Comparison of ENCODE assay signal across 22 mouse cellular contexts in the genomic region with DNA sequence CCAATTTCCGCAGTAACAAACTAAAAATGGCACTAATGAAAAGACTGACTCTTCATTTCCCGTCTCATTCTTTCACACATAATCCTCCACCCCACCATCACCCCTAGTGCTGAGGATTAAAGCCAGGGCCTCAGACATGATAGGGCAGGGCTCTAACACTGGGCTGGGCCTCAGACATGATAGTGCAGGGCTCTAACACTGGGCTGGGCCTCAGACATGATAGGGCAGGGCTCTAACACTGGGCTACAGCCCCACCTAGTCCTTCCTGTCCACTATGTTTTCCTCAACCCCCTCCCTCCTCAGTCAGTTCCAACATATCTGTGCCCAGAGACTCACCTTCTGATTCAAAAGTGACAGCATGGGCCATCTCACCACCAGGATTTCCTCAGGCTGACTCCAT.
A peak's percentile ranks its signal among the peaks of the same experiment; 100 is the strongest.
DNase-seq lines count a peak whose midpoint lies in the region; ATAC-seq and TF ChIP-seq lines count a peak whose summit lies in the region.
"Had no signal": no experiment of that assay in that cellular context is flagged by ENCODE, and none has a peak within 500 bp of the region (broad histone marks: within the 10 kb centered on the region; RNA-seq: fewer than 3 reads in every experiment).

No protein-coding gene starts in this region.

- no peak overlapping the region for H3K4me3 ChIP-seq in heart, embryonic 11.5 days (ENCODE audit: low read depth, low read length)
- no peak overlapping the region for H3K4me3 ChIP-seq in liver, embryonic 14.5 days (ENCODE audit: insufficient read depth in 1 of 2, low read depth in 2 of 2, low read length in 2 of 2)
- H3K4me3 ChIP-seq in stomach, postnatal 0 days (ENCODE audit: low read depth, low read length) = no peak overlapping the region
- H3K4me3 ChIP-seq: embryonic facial prominence, embryonic 15.5 days; forebrain, embryonic 10.5 days; gastrocnemius, adult 2 months; left cerebral cortex, adult 2 months; limb, embryonic 15.5 days had no signal

- H3K9ac ChIP-seq in heart, embryonic 11.5 days (ENCODE audit: low read depth, low read length) = no peak overlapping the region
- H3K9ac ChIP-seq in liver, embryonic 14.5 days (replicated peaks) = no peak overlapping the region
- no peak overlapping the region for H3K9ac ChIP-seq in stomach, postnatal 0 days (ENCODE audit: low read length)
- H3K9ac ChIP-seq: embryonic facial prominence, embryonic 15.5 days; forebrain, postnatal 0 days; hindbrain, embryonic 14.5 days; limb, embryonic 15.5 days had no signal

- no peak for TF ChIP-seq CTCF in liver, embryonic 14.5 days (IDR thresholded peaks at IDR 0.05; ENCODE audit: low read depth)
- no peak for TF ChIP-seq CTCF in stomach, postnatal 0 days (IDR thresholded peaks at IDR 0.05; ENCODE audit: low read depth)

- H3K4me2 ChIP-seq in heart, embryonic 11.5 days = no peak overlapping the region
- no peak overlapping the region; the same call in 1 of the 2 replicates for H3K4me2 ChIP-seq in liver, embryonic 14.5 days (ENCODE audit: low read depth)
- no peak overlapping the region for H3K4me2 ChIP-seq in stomach, postnatal 0 days (replicated peaks; ENCODE audit: low read depth)
- H3K4me2 ChIP-seq: embryonic facial prominence, embryonic 15.5 days; hindbrain, embryonic 14.5 days; limb, embryonic 15.5 days; midbrain, embryonic 11.5 days had no signal

- TF ChIP-seq EP300 in liver, embryonic 14.5 days (IDR thresholded peaks at IDR 0.05; ENCODE audit: low read depth) = no peak
- no peak for TF ChIP-seq EP300 in stomach, postnatal 0 days (optimal IDR thresholded peaks at IDR 0.05)

- H3K27me3 ChIP-seq in heart, embryonic 11.5 days (ENCODE audit: control insufficient read depth, insufficient read depth, low read length) = no peaks in the 10 kb centered on the region
- no peaks in the 10 kb centered on the region for H3K27me3 ChIP-seq in liver, embryonic 14.5 days (ENCODE audit: control insufficient read depth, insufficient read depth, low read length)
- H3K27me3 ChIP-seq in stomach, postnatal 0 days (ENCODE audit: control insufficient read depth, insufficient read depth, low read length) = no peaks in the 10 kb centered on the region
- H3K27me3 ChIP-seq: embryonic facial prominence, embryonic 15.5 days; limb, embryonic 15.5 days had no signal

- no peak for DNase-seq in heart, adult 18-20 months
- peak; percentile 20 to 24 (median 22) for DNase-seq in liver, embryonic 14.5 days (ENCODE audit: low read depth in 3 of 3, low spot score in 3 of 3)
- no peak for DNase-seq in stomach, postnatal 0 days (ENCODE audit: low spot score)
- DNase-seq in frontal cortex, postnatal 36 days (ENCODE audit: low spot score in 2 of 2) = no peak
- DNase-seq: cerebellum, adult 8-10 months; forebrain, postnatal 0 days; gastrocnemius, adult 2 months; heart, postnatal 4 days; kidney, adult 18-20 months; kidney, postnatal 4 days; left cerebral cortex, postnatal 4 days; lung, postnatal 4 days had no signal

- no peak overlapping the region for H3K27ac ChIP-seq in heart, embryonic 11.5 days (ENCODE audit: low read depth, low read length)
- H3K27ac ChIP-seq in liver, embryonic 14.5 days = no peak overlapping the region
- 0 out of 2 replicates have a peak overlapping the region, but pooled peaks have one; percentile 13 for H3K27ac ChIP-seq in stomach, postnatal 0 days (replicated peaks)
- H3K27ac ChIP-seq: embryonic facial prominence, embryonic 15.5 days; forebrain, embryonic 10.5 days; gastrocnemius, adult 2 months; hindbrain, embryonic 14.5 days; left cerebral cortex, adult 2 months; limb, embryonic 15.5 days had no signal

- ATAC-seq in heart, embryonic 11.5 days (replicated peaks; ENCODE audit: insufficient number of reproducible peaks, low FRiP score, low TSS enrichment) = peak; percentile 87
- 0 out of 2 replicates have a peak, but pooled peaks have one; percentile 23 for ATAC-seq in erythroblast, adult 5-6 weeks (replicated peaks; ENCODE audit: low FRiP score, poor library complexity, severe bottlenecking)
- peak; percentile 95 for ATAC-seq in liver, embryonic 14.5 days (ENCODE audit: insufficient read depth)
- ATAC-seq in stomach, postnatal 0 days (ENCODE audit: low FRiP score, low TSS enrichment) = no peak
- ATAC-seq in megakaryocyte, adult 5-6 weeks (ENCODE audit: poor library complexity, severe bottlenecking) = no peak
- ATAC-seq: forebrain, postnatal 0 days; inflammation-experienced regulatory T-cells, adult 6 months had no signal

- no peaks in the 10 kb centered on the region for H3K4me1 ChIP-seq in heart, embryonic 11.5 days (ENCODE audit: control insufficient read depth, insufficient read depth, low read length)
- H3K4me1 ChIP-seq in liver, embryonic 14.5 days (replicated peaks; ENCODE audit: control insufficient read depth in 2 of 2, insufficient read depth in 2 of 2, low read length in 1 of 2) = peaks cover 6 to 13% of the 10 kb centered on the region in 2 experiments
- no peaks in the 10 kb centered on the region for H3K4me1 ChIP-seq in stomach, postnatal 0 days (replicated peaks; ENCODE audit: control insufficient read depth, insufficient read depth)
- H3K4me1 ChIP-seq: embryonic facial prominence, embryonic 15.5 days; forebrain, embryonic 10.5 days; limb, embryonic 15.5 days had no signal

- WGBS in heart, embryonic 11.5 days (ENCODE audit: insufficient replicate concordance) = 65% methylated on average over 2 of the region's 2 CpGs
- 52% methylated on average over 2 of the region's 2 CpGs for WGBS in liver, embryonic 14.5 days (ENCODE audit: insufficient replicate concordance)
- WGBS in stomach, postnatal 0 days = 72% methylated on average over 2 of the region's 2 CpGs

- no peaks in the 10 kb centered on the region for H3K36me3 ChIP-seq in heart, embryonic 11.5 days (ENCODE audit: control insufficient read depth, insufficient read depth, low read length)
- H3K36me3 ChIP-seq in liver, embryonic 14.5 days (replicated peaks; ENCODE audit: control insufficient read depth, insufficient read depth, low read depth) = no peaks in the 10 kb centered on the region
- H3K36me3 ChIP-seq in stomach, postnatal 0 days (ENCODE audit: control insufficient read depth, insufficient read depth, low read length) = no peaks in the 10 kb centered on the region
- H3K36me3 ChIP-seq: embryonic facial prominence, embryonic 15.5 days; forebrain, embryonic 10.5 days; limb, embryonic 15.5 days had no signal

- no peaks in the 10 kb centered on the region for H3K9me3 ChIP-seq in heart, embryonic 11.5 days (replicated peaks; ENCODE audit: control insufficient read depth, low read length)
- H3K9me3 ChIP-seq in liver, embryonic 14.5 days (ENCODE audit: control insufficient read depth, low read length) = no peaks in the 10 kb centered on the region
- no peaks in the 10 kb centered on the region for H3K9me3 ChIP-seq in stomach, postnatal 0 days (ENCODE audit: control insufficient read depth, low read length)
- H3K9me3 ChIP-seq: embryonic facial prominence, embryonic 15.5 days; forebrain, embryonic 10.5 days; limb, embryonic 15.5 days had no signal

Comparison
In these comparisons a context has a peak if more than half of its experiments do, and no peak if none do; other contexts are left out.
1. ATAC-seq: peak in heart, embryonic 11.5 days (single experiment), erythroblast, adult 5-6 weeks (single experiment) and liver, embryonic 14.5 days (single experiment); none in stomach, postnatal 0 days (single experiment) and megakaryocyte, adult 5-6 weeks (single experiment).
2. DNase-seq: peak in liver, embryonic 14.5 days (3 of 3); none in heart, adult 18-20 months (0 of 2), stomach, postnatal 0 days (single experiment) and frontal cortex, postnatal 36 days (0 of 2).